Mouse (Mus musculus): ENCODE data around the gene Tmem211. TPM values are rescaled to one million over a fixed set of nuclear protein-coding genes. Genes with fewer than 3 reads are reported as not detected.

Gene Tmem211
- total RNA-seq, 2 experiments from 2014 or later = not detected

DNA sequence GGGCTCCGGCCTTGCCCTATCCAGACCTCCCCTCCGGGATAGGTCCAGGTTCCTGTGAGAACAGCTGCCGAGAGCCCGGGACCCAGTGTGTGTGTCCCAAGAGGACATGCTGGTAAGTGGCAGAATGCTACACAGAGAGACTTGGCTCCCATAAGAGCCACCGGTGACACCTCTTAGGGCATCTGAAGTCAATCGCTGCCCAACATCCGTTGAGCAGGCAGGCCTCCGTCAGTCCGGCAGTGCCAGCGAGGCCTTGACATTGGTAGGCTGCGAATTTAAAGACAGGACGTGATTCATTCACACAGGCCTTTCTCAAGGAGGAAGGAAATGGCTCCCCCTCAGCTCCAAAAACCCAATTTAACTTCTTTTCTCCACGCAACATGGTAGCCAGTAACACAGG, 16.8 kb upstream of the Tmem211 start:
- intact Hi-C loops (cut with DNase I) = no loop called here
- DNase-seq (ENCODE audit: low spot score in 2 of 2) = no peak

- no peak for DNase-seq (ENCODE audit: low spot score in 2 of 2)
- intact Hi-C loops (cut with DNase I) = no loop called here
These were observed 16.4 kb upstream of the Tmem211 start for GRCm38 (mm10) chr5:113210314-113210713.

DNA sequence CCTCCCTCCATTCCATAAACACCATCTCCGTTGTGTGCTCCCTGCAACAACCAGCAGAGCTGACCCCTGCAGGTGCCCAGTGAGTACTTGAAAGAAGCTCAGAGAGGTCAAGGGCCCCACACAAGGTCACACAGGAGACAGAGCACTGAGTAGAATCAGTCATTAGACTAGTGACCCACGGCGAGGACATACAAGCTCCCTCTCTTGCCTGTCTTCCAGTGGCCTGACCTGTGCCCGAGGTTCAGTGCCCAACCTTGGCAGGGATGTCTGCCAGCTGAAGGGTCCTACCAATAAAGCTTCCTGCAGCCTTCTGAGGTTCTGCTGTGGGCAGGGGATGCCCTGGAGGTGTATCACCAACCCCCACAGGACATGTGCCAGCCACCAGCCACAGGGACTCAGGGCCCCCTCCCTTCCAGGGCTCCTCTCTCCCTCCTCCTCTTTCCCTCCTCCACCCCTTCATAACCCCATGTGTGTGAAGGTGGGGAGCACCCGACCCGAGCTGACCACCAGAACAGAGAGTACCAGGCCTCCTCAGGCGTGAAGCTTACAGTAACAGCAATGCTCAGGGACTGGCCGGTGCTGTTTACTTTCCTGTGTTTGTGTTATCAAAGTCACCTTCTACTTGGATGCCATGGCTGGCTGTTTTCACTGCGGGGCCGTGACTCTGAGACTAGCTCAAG, 14.4 kb upstream of the Tmem211 start:
- intact Hi-C loops (cut with DNase I) = no loop called here
- DNase-seq (ENCODE audit: low spot score in 2 of 2) = no peak

- intact Hi-C loops (cut with DNase I) = no loop called here
- no peak for DNase-seq (ENCODE audit: low spot score in 2 of 2)
These were observed 12.7 kb upstream of the Tmem211 start for GRCm38 (mm10) chr5:113214041-113214440.

DNA sequence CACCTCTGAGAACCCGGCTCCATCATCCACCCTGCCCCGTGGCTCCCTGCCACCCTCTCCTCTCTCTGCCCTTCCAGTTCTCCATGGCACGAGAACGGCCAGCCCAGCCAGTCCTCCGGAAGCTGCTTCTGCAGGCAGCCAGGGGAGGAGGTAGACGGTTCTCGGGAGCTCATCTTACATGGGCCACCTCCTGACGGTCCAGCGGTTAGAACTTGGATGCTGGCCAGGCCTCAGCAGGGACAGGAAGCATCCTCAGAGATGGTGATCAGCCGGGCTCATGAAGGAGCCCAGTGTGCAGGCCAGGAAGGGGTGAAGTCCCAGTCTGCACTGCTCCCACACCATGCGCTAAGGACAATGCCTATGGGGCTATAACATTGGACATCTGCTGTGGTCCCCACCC, 12.3 kb upstream of the Tmem211 start:
- DNase-seq (ENCODE audit: low spot score in 2 of 2) = no peak
- intact Hi-C loops (cut with DNase I) = no loop called here

GRCm38 (mm10) chr5:113215610-113216011, 11.1 kb upstream of the Tmem211 start:
- DNase-seq (ENCODE audit: low spot score in 2 of 2) = no peak
- intact Hi-C loops (cut with DNase I) = no loop called here

DNA sequence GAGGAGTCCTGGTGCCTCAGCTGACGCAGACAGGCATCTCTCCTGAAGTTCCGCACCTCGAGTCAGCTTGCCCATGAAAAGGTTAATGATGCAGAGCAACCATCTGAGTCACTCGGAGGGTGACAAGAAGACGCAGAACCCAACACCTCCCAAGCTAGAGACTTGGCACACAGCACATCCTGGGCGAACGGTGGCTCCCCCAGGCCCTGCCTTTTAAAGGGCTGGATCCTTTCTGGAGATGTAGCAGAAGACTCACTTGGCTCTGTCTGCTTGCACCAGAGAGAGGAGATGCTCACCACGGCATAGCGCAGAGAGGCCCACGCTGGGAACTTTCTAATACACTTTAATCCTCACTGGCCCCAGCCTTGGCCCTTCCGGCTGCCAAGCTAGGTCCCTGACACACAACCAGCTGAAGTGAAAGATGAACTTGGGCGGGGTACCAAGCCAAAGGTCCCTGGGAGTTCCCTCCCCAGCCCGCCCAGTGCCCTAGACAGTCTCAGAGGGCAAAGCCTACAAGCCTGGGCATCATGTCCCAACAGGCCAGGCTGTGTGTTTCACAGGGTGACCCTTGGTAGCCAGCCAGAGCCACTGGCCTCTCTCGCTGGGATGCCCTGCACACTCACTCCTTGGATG, 10.3 kb upstream of the Tmem211 start:
- intact Hi-C loops (cut with DNase I) = no loop called here
- peak in 1 of 2 experiments; percentile 71 for DNase-seq (ENCODE audit: low spot score in 2 of 2)

GRCm38 (mm10) chr5:113217076-113217475, 9.6 kb upstream of the Tmem211 start:
- no peak for DNase-seq (ENCODE audit: low spot score in 2 of 2)
- intact Hi-C loops (cut with DNase I) = no loop called here

- no peak for DNase-seq (ENCODE audit: low spot score in 2 of 2)
- intact Hi-C loops (cut with DNase I) = no loop called here
These were observed 8.0 kb upstream of the Tmem211 start for GRCm38 (mm10) chr5:113218617-113219235.

- intact Hi-C loops (cut with DNase I) = no loop called here
- no peak for DNase-seq (ENCODE audit: low spot score in 2 of 2)
These were observed 7.3 kb upstream of the Tmem211 start for GRCm38 (mm10) chr5:113219450-113219849.

- no peak for DNase-seq (ENCODE audit: low spot score in 2 of 2)
- intact Hi-C loops (cut with DNase I) = no loop called here
These were observed 6.8 kb upstream of the Tmem211 start for GRCm38 (mm10) chr5:113219876-113220275.

GRCm38 (mm10) chr5:113220383-113221146, 6.1 kb upstream of the Tmem211 start:
- no peak for DNase-seq (ENCODE audit: low spot score in 2 of 2)
- intact Hi-C loops (cut with DNase I) = no loop called here

DNA sequence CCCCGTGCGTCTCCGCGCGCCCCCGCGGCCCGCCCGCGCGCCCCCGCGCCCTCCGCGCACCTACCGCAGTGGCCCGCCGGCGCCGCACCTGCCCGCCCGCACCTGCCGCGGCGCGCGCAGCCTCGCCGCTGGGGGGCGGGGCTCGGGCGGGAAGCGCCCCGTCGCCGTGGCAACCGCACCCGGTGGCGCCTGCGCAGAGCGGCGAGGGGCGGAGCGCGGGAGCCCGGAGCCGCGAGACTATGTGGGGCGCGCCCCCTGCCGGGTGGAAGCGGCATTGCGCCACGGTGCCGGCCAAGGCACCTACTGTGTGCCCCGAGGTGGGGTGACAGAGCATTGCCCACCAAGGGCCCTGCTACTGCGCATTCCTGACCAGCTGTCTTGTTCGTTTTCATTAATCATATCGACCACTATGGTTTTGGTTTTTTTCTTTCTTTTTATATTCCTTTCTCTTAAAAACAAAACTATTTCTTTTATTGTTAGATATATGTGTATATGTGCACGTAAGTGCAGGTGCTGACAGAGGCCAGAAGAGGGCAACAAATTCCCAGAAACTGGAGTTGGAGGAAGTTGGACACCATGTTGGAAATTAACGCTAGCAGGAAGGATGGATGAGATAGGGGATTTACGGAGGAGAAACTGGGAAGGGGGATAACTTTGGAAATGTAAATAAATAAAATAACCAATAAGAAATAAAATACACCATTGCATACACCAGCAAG, 5.4 kb upstream of the Tmem211 start, which contains the start of gene 2900026A02Rik:
TSS of gene 2900026A02Rik (minus strand) at position 90 of the 719 bp plus-strand sequence.
- intact Hi-C loops (cut with DNase I) = no loop called here
- DNase-seq (ENCODE audit: low spot score in 2 of 2) = peak; percentile 72 to 76

GRCm38 (mm10) chr5:113223888-113224287, 2.8 kb upstream of the Tmem211 start:
- DNase-seq (ENCODE audit: low spot score in 2 of 2) = no peak
- intact Hi-C loops (cut with DNase I) = no loop called here

- intact Hi-C loops (cut with DNase I) = no loop called here
- no peak for DNase-seq (ENCODE audit: low spot score in 2 of 2)
These were observed 1.4 kb upstream of the Tmem211 start for GRCm38 (mm10) chr5:113225271-113225670.

- intact Hi-C loops (cut with DNase I) = loop anchor here (2.0 kb wide), 2 partner anchors 45 to 127 kb away; no protein-coding TSS in a partner anchor
- no peak for DNase-seq (ENCODE audit: low spot score in 2 of 2)
These were observed 848 bp upstream of the Tmem211 start for GRCm38 (mm10) chr5:113225686-113226435.

- intact Hi-C loops (cut with DNase I) = no loop called here
- no peak for DNase-seq (ENCODE audit: low spot score in 2 of 2)
These were observed 3.5 kb downstream of the Tmem211 start for GRCm38 (mm10) chr5:113230196-113230595.

DNA sequence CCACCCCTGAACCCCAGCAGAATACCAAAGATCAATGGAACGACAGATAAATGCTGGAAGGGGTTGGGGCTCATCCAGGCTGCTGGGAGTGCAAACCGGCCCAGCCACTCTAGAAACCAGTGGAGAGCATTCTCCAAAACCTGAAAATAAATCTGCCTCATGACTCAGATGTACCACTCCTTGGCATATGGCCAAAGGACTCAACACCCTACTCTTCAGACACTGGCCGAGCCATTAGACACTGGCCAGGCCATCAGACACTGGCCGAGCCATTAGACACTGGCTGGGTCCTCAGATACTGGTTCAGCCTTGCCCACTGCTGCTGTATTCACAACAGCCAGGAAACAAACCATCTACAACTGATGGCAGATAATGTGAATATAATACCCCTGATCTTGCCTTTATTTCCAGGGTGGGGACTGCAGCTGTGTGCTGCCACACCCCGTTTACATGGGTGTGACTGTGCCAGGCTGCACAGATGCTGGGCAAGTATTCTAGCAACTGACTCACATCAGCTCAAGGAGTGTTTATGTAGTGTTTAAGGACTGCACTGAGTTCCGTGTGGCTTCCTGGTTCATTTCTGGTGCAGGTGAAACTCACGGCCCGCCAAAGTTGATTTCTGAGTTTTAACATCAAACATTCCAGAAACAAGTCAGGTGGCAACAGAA, 22.7 kb downstream of the Tmem211 start:
- no peak for DNase-seq (ENCODE audit: low spot score in 2 of 2)
- intact Hi-C loops (cut with DNase I) = no loop called here
